Mouse (Mus musculus): ENCODE data around the gene Olfr926.
"Not testable (repeated sequence)": the region's sequence is repeated elsewhere in the genome, so short reads cannot be mapped to it uniquely, and the experiment has no call there.

- TF ChIP-seq CTCF (conservative IDR thresholded peaks at IDR 0.05; ENCODE audit: low read length); POU5F1 (IDR thresholded peaks at IDR 0.05; ENCODE audit: borderline replicate concordance, low read length): not testable (repeated sequence)
- peak; percentile 75; the same call in 1 of the 2 replicates for TF ChIP-seq NANOG (IDR thresholded peaks at IDR 0.05; ENCODE audit: borderline replicate concordance, low read length)
Measured at GRCm38 (mm10) chr9:38874880-38875279, 2.0 kb upstream of the Olfr926 start.

Measured in E14TG2a.4 (cell line).